Mouse (Mus musculus) CH12.LX (cell line): Measurements from ENCODE around the gene Cdv3. TPM values are rescaled to one million over a fixed set of nuclear protein-coding genes. Genes with fewer than 3 reads are reported as not detected.

Experiments
- DNase-seq: peaks from one replicate; pipeline ENCODE4 v3.0.0-alpha.2; 2013; ENCODE audit errors: extremely low read depth
- H3K27ac ChIP-seq: 2 replicates; pipeline ENCODE4 v1.5.1; 2012; ENCODE audit warnings: low read depth, mild to moderate bottlenecking, control low read depth, moderate library complexity; ENCODE audit not compliant: insufficient read depth
- H3K27me3 ChIP-seq: replicated peaks from 2 replicates; pipeline ENCODE3; 2012; ENCODE audit warnings: inconsistent platforms
- H3K36me3 ChIP-seq, 2 experiments: replicated peaks in 1 of 2; 2 replicates each; pipeline versions ENCODE3 to v1.6.1; 2012; ENCODE audit warnings: inconsistent platforms in 1 of 2, low read length in 1 of 2, mild to moderate bottlenecking in 1 of 2, mixed read lengths in 1 of 2, moderate library complexity in 1 of 2; ENCODE audit not compliant: control insufficient read depth in 1 of 2, insufficient read depth in 1 of 2
- H3K4me1 ChIP-seq, 2 experiments: 2 replicates each; pipeline ENCODE4 v1.6.1; 2012; ENCODE audit warnings: inconsistent platforms in 1 of 2, moderate library complexity in 1 of 2; ENCODE audit not compliant: insufficient read depth in 2 of 2, control insufficient read depth in 1 of 2
- H3K4me2 ChIP-seq: 2 replicates; pipeline ENCODE4 v1.6.1; 2012; ENCODE audit warnings: low read depth, mild to moderate bottlenecking, control low read depth; ENCODE audit not compliant: poor library complexity, insufficient read depth, severe bottlenecking
- H3K4me3 ChIP-seq, 3 experiments: fragments of 150-350 bp in 1 of 3; sonication (generic) in 1 of 3; replicated peaks in 1 of 3; 2 replicates each; pipeline versions ENCODE3 to v1.5.1; 2011 to 2012; ENCODE audit warnings: low read depth in 2 of 3, low read length in 2 of 3, mild to moderate bottlenecking in 2 of 3, moderate library complexity in 2 of 3, control low read depth in 1 of 3, improper control_type of control experiment in 1 of 3, inconsistent platforms in 1 of 3, mixed read lengths in 1 of 3; ENCODE audit not compliant: poor library complexity in 1 of 3
- H3K79me2 ChIP-seq: replicated peaks from 2 replicates; pipeline ENCODE4 v1.6.1; 2012; ENCODE audit warnings: mild to moderate bottlenecking, moderate library complexity; ENCODE audit not compliant: control insufficient read depth, poor library complexity, insufficient read depth, severe bottlenecking; ENCODE audit errors: extremely low read depth
- H3K9ac ChIP-seq: 2 replicates; pipeline ENCODE4 v1.6.1; 2012; ENCODE audit warnings: low read depth, mild to moderate bottlenecking, control low read depth, moderate library complexity; ENCODE audit not compliant: insufficient read depth
- H3K9me3 ChIP-seq: replicated peaks from 2 replicates; pipeline ENCODE3; 2012; ENCODE audit warnings: low read length, inconsistent platforms, mixed read lengths
- HCFC1 ChIP-seq: IDR thresholded peaks from 2 replicates; pipeline ENCODE4 v1.6.1; 2012; ENCODE audit warnings: low read depth, mild to moderate bottlenecking, inconsistent platforms, low read length, improper control_type of control experiment
- JUN ChIP-seq: IDR thresholded peaks from 2 replicates; pipeline ENCODE4 v1.6.1; 2011; ENCODE audit warnings: low read depth, mild to moderate bottlenecking, low read length, improper control_type of control experiment, moderate library complexity; ENCODE audit not compliant: insufficient read depth
- JUND ChIP-seq: conservative IDR thresholded peaks from 2 replicates; pipeline ENCODE4 v1.6.1; 2011; ENCODE audit warnings: low read depth, low read length, improper control_type of control experiment
- MAX ChIP-seq: IDR thresholded peaks from 2 replicates; pipeline ENCODE4 v1.6.1; 2011; ENCODE audit warnings: low read length, improper control_type of control experiment
- MAZ ChIP-seq: IDR thresholded peaks from 2 replicates; pipeline ENCODE4 v1.6.1; 2012; ENCODE audit warnings: low read depth, mild to moderate bottlenecking, inconsistent platforms, low read length, improper control_type of control experiment, moderate library complexity
- NELFE ChIP-seq: IDR thresholded peaks from 2 replicates; pipeline ENCODE4 v1.6.1; 2011; ENCODE audit warnings: low read depth, low read length, improper control_type of control experiment
- RCOR1 ChIP-seq: conservative IDR thresholded peaks from 2 replicates; pipeline ENCODE4 v1.6.1; 2012; ENCODE audit warnings: low read depth, mild to moderate bottlenecking, inconsistent platforms, low read length, improper control_type of control experiment
- TCF12 ChIP-seq: IDR thresholded peaks from 2 replicates; pipeline ENCODE4 v1.6.1; 2014; ENCODE audit warnings: low read depth, mild to moderate bottlenecking, inconsistent platforms, low read length, improper control_type of control experiment
- USF2 ChIP-seq: conservative IDR thresholded peaks from 2 replicates; pipeline ENCODE4 v1.6.1; 2011; ENCODE audit warnings: low read depth, low read length, improper control_type of control experiment
- ZKSCAN1 ChIP-seq: IDR thresholded peaks from 2 replicates; pipeline ENCODE4 v1.6.1; 2012; ENCODE audit warnings: low read depth, inconsistent platforms, low read length, improper control_type of control experiment, borderline replicate concordance
- dilution Hi-C: fragments of 300-500 bp; cut with MboI; formaldehyde crosslinking; loops from 2 replicates; pipeline ENCODE4 v1.14.3; 2020; ENCODE audit warnings: low sequenced_read_pairs; ENCODE audit not compliant: extremely low pct_unique_long_range_greater_than_20kb, extremely low pct_ligation_motif_present
- in situ Hi-C: fragments of 300-500 bp; cut with MboI; formaldehyde crosslinking; loops from 3 replicates; pipeline ENCODE4 v1.14.3; 2019; ENCODE audit warnings: low sequenced_read_pairs, low pct_ligation_motif_present, low pct_unique_long_range_greater_than_20kb, mixed read lengths
- polyA plus RNA-seq: library from polyadenylated mRNA; unstranded; fragments of >175 nt; gene quantifications from 2 replicates; pipeline ENCODE4 v1.2.1, GENCODE M21; 2012; ENCODE audit warnings: low read depth; ENCODE audit not compliant: insufficient read length
- total RNA-seq, 2 experiments: library from RNA; depleted of rRNA; stranded (reverse); fragments of 300-350 nt in 1 of 2; fragments of >200 nt in 1 of 2; gene quantifications; 2 replicates each; pipeline ENCODE4 v1.2.3; 2012 to 2014

Cdv3 gene
- total and polyA plus RNA-seq, 3 experiments, result 189 to 341 (median 281) TPM

- Histone ChIP-seq H3K36me3 (no peaks in the 10 kb centered on the region), H3K27ac (no peak overlapping the region), H3K4me1 (peaks cover 12 to 22% of the 10 kb centered on the region in 2 experiments), H3K4me3 (no peak overlapping the region), H3K9me3 (no peaks in the 10 kb centered on the region), H3K9ac (no peak overlapping the region), H3K27me3 (peaks cover 1% of the 10 kb centered on the region), H3K4me2 (no peak overlapping the region), H3K79me2 (no peaks in the 10 kb centered on the region)
- dilution Hi-C loops (no loop called here), in situ Hi-C loops (no loop called here)
- no peak for DNase-seq
- TF ChIP-seq NELFE (no peak), RCOR1 (no peak), JUND (no peak), MAZ (no peak), JUN (no peak), ZKSCAN1 (no peak)
- TF ChIP-seq, all 38 proteins: peak for 0
Measured at GRCm38 (mm10) chr9:103386573-103386972, 20.9 kb upstream of the Cdv3 start.

- Histone ChIP-seq H3K27ac (no peak overlapping the region), H3K9ac (no peak overlapping the region), H3K36me3 (no peaks in the 10 kb centered on the region), H3K79me2 (no peaks in the 10 kb centered on the region), H3K4me1 (peaks cover 12 to 22% of the 10 kb centered on the region in 2 experiments), H3K4me3 (no peak overlapping the region), H3K27me3 (no peaks in the 10 kb centered on the region), H3K4me2 (no peak overlapping the region), H3K9me3 (no peaks in the 10 kb centered on the region)
- TF ChIP-seq MAX, result no peak
- no peak for TF ChIP-seq USF2
- DNase-seq, result no peak
- in situ Hi-C loops, result no loop called here
- dilution Hi-C loops, result no loop called here
Measured at GRCm38 (mm10) chr9:103385600-103385999, 20.0 kb upstream of the Cdv3 start.

- no peak overlapping the region for H3K4me3 ChIP-seq
- H3K4me1 ChIP-seq, result peaks cover 12 to 22% of the 10 kb centered on the region in 2 experiments
- no peak for DNase-seq
- no peak overlapping the region for H3K4me2 ChIP-seq
- no peaks in the 10 kb centered on the region for H3K9me3 ChIP-seq
- no peaks in the 10 kb centered on the region for H3K79me2 ChIP-seq
- H3K27me3 ChIP-seq, result no peaks in the 10 kb centered on the region
- H3K9ac ChIP-seq, result no peak overlapping the region
- no peaks in the 10 kb centered on the region for H3K36me3 ChIP-seq
- H3K27ac ChIP-seq, result no peak overlapping the region
- in situ Hi-C loops (no loop called here), dilution Hi-C loops (no loop called here)
- TF ChIP-seq HCFC1 (no peak), TCF12 (0 out of 2 replicates have a peak, but pooled peaks have one; percentile 38)
Measured at GRCm38 (mm10) chr9:103384141-103384796, 18.6 kb upstream of the Cdv3 start.
